Mouse (Mus musculus) ES-E14 (cell line): Measurements from ENCODE around the gene Aurkaip1. TPM values are rescaled to one million over a fixed set of nuclear protein-coding genes. Genes with fewer than 3 reads are reported as not detected.

Experiments
- DNase-seq: peaks from one replicate; pipeline ENCODE4 v3.0.0-alpha.2; 2013; ENCODE audit warnings: low read depth, low spot score
- H3K27ac ChIP-seq: 2 replicates; pipeline ENCODE4 v1.5.1; 2012; ENCODE audit warnings: low read depth, mild to moderate bottlenecking, low read length, moderate library complexity, mixed read lengths; ENCODE audit not compliant: poor library complexity, insufficient read depth, severe bottlenecking
- H3K36me3 ChIP-seq: 2 replicates; pipeline ENCODE4 v1.6.1; 2012; ENCODE audit warnings: mild to moderate bottlenecking, low read length, moderate library complexity, mixed read lengths; ENCODE audit not compliant: control insufficient read depth, poor library complexity, insufficient read depth, severe bottlenecking
- H3K4me1 ChIP-seq, 2 experiments: fragments of 150-350 bp in 1 of 2; sonication (generic) in 1 of 2; 2 replicates each; pipeline ENCODE4 v1.6.1; 2012; ENCODE audit warnings: low read length in 2 of 2, mild to moderate bottlenecking in 1 of 2, mixed read lengths in 1 of 2; ENCODE audit not compliant: control insufficient read depth in 2 of 2, insufficient read depth in 2 of 2, poor library complexity in 1 of 2
- H3K4me3 ChIP-seq, 2 experiments: fragments of 150-350 bp in 1 of 2; sonication (generic) in 1 of 2; 2 replicates each; pipeline ENCODE4 v1.5.1; 2012; ENCODE audit warnings: low read length in 2 of 2, low read depth in 1 of 2, mild to moderate bottlenecking in 1 of 2, mixed read lengths in 1 of 2; ENCODE audit not compliant: insufficient read depth in 1 of 2, poor library complexity in 1 of 2, severe bottlenecking in 1 of 2
- H3K9ac ChIP-seq: 2 replicates; pipeline ENCODE4 v1.6.1; 2012; ENCODE audit warnings: low read depth, mild to moderate bottlenecking, low read length, mixed read lengths; ENCODE audit not compliant: poor library complexity, insufficient read depth, severe bottlenecking
- H3K9me3 ChIP-seq: fragments of 150-350 bp; sonication (generic); 2 replicates; pipeline ENCODE4 v1.6.1; 2012; ENCODE audit warnings: low read depth, mild to moderate bottlenecking, low read length; ENCODE audit not compliant: control insufficient read depth, insufficient read depth
- CHD2 ChIP-seq: IDR thresholded peaks from 2 replicates; pipeline ENCODE4 v1.6.1; 2014; ENCODE audit warnings: mild to moderate bottlenecking, low read depth, low read length, inconsistent platforms
- HCFC1 ChIP-seq: IDR thresholded peaks from 2 replicates; pipeline ENCODE4 v1.6.1; 2012; ENCODE audit warnings: low read length, inconsistent platforms, borderline replicate concordance; ENCODE audit not compliant: insufficient read depth
- MAFK ChIP-seq: IDR thresholded peaks from 2 replicates; pipeline ENCODE4 v1.6.1; 2014; ENCODE audit warnings: mild to moderate bottlenecking, low read depth, low read length, inconsistent platforms; ENCODE audit not compliant: insufficient read depth
- ZC3H11A ChIP-seq: IDR thresholded peaks from 2 replicates; pipeline ENCODE4 v1.6.1; 2012; ENCODE audit warnings: low read depth, mild to moderate bottlenecking, inconsistent platforms, low read length, borderline replicate concordance
- ZNF384 ChIP-seq: IDR thresholded peaks from 2 replicates; pipeline ENCODE4 v1.6.1; 2012; ENCODE audit warnings: low read depth, low read length, inconsistent platforms
- in situ Hi-C, 2 experiments: fragments of 600-800 bp; cut with MboI; formaldehyde crosslinking; loops; one replicate each; pipeline ENCODE4 v1.15.1; 2025; ENCODE audit warnings: low sequenced_read_pairs in 2 of 2, inconsistent platforms in 1 of 2; ENCODE audit not compliant: unreplicated experiment in 2 of 2
- total RNA-seq: library from RNA; depleted of rRNA; stranded (reverse); fragments of 300-350 nt; gene quantifications from 2 replicates; pipeline ENCODE4 v1.2.3, GENCODE M21; 2012; rRNA removed

Aurkaip1 gene
- 156 and 162 TPM in 2 replicates for total RNA-seq

- in situ Hi-C loops = no loop called here
- Histone ChIP-seq H3K9ac (peak within 1 kb of the TSS; percentile 89), H3K9me3 (no peaks in the 10 kb centered on the region), H3K36me3 (peaks cover 2% of the 10 kb centered on the region; the same call in 1 of the 2 replicates), H3K27ac (peak within 1 kb of the TSS; percentile 72; the same call in 1 of the 2 replicates), H3K4me1 (peaks cover 0 to 6% of the 10 kb centered on the region in 2 experiments; a peak in 1 of 4 replicates), H3K4me3 (peak within 1 kb of the TSS; percentile 87 to 91)
- peak; percentile 94 for DNase-seq
- TF ChIP-seq ZNF384 = no peak
- TF ChIP-seq HCFC1 = peak; percentile 75
- no peak for TF ChIP-seq ZC3H11A
- 0 out of 2 replicates have a peak, but pooled peaks have one; percentile 30 for TF ChIP-seq CHD2
Observed at GRCm38 (mm10) chr4:155831205-155831766, at the start of gene Aurkaip1. TSS of gene Aurkaip1 (plus strand) at chr4:155831272.

DNA sequence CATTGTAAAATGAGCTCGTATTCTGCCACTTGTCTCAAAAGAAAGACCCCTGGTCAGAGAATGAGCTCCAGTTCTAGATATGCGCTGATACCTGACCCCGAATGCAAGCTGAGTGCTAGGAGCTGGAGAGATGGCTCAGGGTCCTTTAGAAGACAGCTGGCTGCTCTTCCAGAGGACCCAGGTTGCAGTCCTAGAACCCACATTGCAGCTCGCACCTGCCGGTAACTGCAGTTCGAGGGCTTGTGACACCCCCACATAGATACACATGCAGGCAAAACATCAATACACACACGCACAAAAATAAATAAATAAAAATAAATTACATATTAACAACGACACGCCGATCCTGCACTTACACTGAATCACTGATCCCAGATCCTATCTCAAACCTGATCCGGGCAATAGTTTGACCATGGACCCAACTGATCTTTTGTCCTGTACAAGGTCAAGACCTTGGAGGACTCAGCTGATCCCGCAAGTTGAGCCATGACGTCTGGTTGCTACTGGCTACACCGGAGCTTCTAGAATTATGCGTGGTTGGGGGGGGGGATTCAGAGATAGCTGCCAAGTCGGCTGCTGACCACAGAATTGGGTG is 47.5 kb upstream of the Aurkaip1 start:
- peak overlapping the region; percentile 77 to 85 for H3K4me3 ChIP-seq
- DNase-seq = no peak
- H3K9ac ChIP-seq = no peak overlapping the region; the same call in 1 of the 2 replicates
- H3K36me3 ChIP-seq = no peaks in the 10 kb centered on the region
- peaks cover 5 to 7% of the 10 kb centered on the region in 2 experiments; a peak in 3 of 4 replicates for H3K4me1 ChIP-seq
- TF ChIP-seq CHD2 = no peak
- in situ Hi-C loops = no loop called here
- no peak overlapping the region for H3K27ac ChIP-seq
- H3K9me3 ChIP-seq = no peaks in the 10 kb centered on the region

DNA sequence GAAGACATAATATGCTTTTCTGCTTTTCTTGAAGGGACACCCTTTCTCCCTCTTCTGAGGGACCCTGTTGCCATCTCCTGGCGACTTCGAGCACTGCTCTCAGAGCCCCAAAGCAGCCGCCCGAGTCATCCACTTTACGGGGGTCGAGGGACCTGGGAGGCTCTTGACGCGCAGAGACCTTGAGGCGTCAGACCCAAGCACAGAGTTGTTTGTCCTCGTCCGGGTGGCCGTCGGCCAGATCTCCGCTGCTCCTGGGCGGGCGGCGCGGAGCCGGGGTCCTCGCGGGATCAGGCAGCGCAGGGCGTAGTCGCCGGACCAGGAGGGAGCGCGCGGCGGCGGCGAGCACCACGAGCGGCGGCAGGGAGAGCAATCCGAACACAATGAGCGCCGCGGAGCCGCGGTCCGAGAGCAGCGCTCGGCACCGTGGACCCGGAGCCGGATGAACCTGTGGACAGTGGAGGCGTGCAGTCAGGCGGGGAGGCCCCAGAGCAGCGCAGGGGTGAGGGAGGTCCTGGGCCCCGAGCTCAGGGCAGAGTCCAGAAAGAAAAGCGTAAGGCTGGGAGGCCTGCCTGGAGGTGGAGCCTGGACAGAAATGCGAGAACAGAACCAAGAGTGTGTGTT is 46.9 kb upstream of the Aurkaip1 start:
- H3K36me3 ChIP-seq = no peaks in the 10 kb centered on the region
- H3K27ac ChIP-seq = no peak overlapping the region; the same call in 1 of the 2 replicates
- no peak for DNase-seq
- in situ Hi-C loops = no loop called here
- TF ChIP-seq MAFK (no peak), ZC3H11A (no peak), HCFC1 (no peak), CHD2 (0 out of 2 replicates have a peak, but pooled peaks have one; percentile 48), ZNF384 (no peak)
- H3K4me1 ChIP-seq = peaks cover 5 to 7% of the 10 kb centered on the region in 2 experiments; a peak in 3 of 4 replicates
- H3K4me3 ChIP-seq = peak overlapping the region; percentile 77 to 85
- H3K9ac ChIP-seq = peak overlapping the region; percentile 86
- H3K9me3 ChIP-seq = no peaks in the 10 kb centered on the region

DNA sequence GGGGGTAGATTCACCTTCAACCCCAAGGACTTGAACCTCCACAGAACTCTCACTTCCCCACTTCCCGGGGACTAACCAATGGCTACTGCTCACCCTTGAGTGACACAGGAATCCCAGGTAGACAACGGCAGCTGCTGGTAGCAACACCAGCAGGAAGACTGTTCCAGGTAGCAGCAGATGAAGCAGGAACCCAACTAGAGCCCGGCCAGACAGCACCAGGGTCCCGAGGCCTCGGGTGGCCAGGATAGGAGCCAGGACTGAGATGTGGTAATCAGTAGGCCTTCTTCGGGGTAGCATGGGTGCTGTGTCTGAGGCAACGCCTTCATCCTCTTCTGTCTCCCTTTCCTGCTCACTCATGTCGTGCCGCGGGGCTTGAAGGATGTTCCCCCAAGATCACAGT is 45.8 kb upstream of the Aurkaip1 start:
- H3K4me3 ChIP-seq = 0 out of 4 replicates have a peak overlapping the region, but pooled peaks of 1 of the 2 experiments have one; percentile 12
- no peaks in the 10 kb centered on the region for H3K9me3 ChIP-seq
- DNase-seq = no peak
- in situ Hi-C loops = no loop called here
- peaks cover 5 to 7% of the 10 kb centered on the region in 2 experiments; a peak in 3 of 4 replicates for H3K4me1 ChIP-seq
- no peak overlapping the region for H3K27ac ChIP-seq
- H3K9ac ChIP-seq = 0 out of 2 replicates have a peak overlapping the region, but pooled peaks have one; percentile 26
- no peaks in the 10 kb centered on the region for H3K36me3 ChIP-seq
- no peak for TF ChIP-seq CHD2
- no peak for TF ChIP-seq ZC3H11A
- TF ChIP-seq MAFK = no peak
- no peak for TF ChIP-seq ZNF384
- no peak for TF ChIP-seq HCFC1
